19 mouse cellular contexts compared by ENCODE assay signal in genomic region chr7:126286311-126286710, GRCm38 (mm10). TPM values are rescaled to one million over a fixed set of nuclear protein-coding genes. Genes with fewer than 3 reads are reported as not detected.
DNase-seq lines count a peak whose midpoint lies in the region; ATAC-seq and TF ChIP-seq lines count a peak whose summit lies in the region.
"Had no signal": no experiment of that assay in that cellular context is flagged by ENCODE, and none has a peak within 500 bp of the region (broad histone marks: within the 10 kb centered on the region; RNA-seq: fewer than 3 reads in every experiment).

No protein-coding gene starts in this region.

- H3K27ac ChIP-seq in gastrocnemius, adult 2 months = peak overlapping the region; percentile 35
- no peak overlapping the region for H3K27ac ChIP-seq in midbrain, postnatal 0 days (ENCODE audit: low read depth, low read length)
- H3K27ac ChIP-seq in midbrain, embryonic 10.5 days (replicated peaks) = no peak overlapping the region
- H3K27ac ChIP-seq in forebrain, embryonic 12.5 days = no peak overlapping the region
- H3K27ac ChIP-seq: embryonic facial prominence, embryonic 10.5 days; forebrain, embryonic 13.5 days; hindbrain, embryonic 14.5 days; kidney, postnatal 0 days; midbrain, embryonic 15.5 days had no signal

- peaks cover 5% of the 10 kb centered on the region; the same call in 1 of the 2 replicates for H3K4me1 ChIP-seq in midbrain, postnatal 0 days (ENCODE audit: insufficient read depth, low read length)
- peaks cover 30% of the 10 kb centered on the region for H3K4me1 ChIP-seq in midbrain, embryonic 10.5 days
- H3K4me1 ChIP-seq in forebrain, embryonic 12.5 days = peaks cover 72% of the 10 kb centered on the region

- H3K4me2 ChIP-seq in midbrain, postnatal 0 days (ENCODE audit: low read depth, low read length, poor library complexity, severe bottlenecking) = no peak overlapping the region
- no peak overlapping the region for H3K4me2 ChIP-seq in forebrain, embryonic 12.5 days
- H3K4me2 ChIP-seq: forebrain, embryonic 13.5 days; hindbrain, embryonic 14.5 days; midbrain, embryonic 15.5 days had no signal

- no peak overlapping the region for H3K4me3 ChIP-seq in gastrocnemius, adult 2 months
- H3K4me3 ChIP-seq in midbrain, postnatal 0 days (ENCODE audit: low read depth, low read length) = no peak overlapping the region
- H3K4me3 ChIP-seq in midbrain, embryonic 10.5 days = no peak overlapping the region
- no peak overlapping the region for H3K4me3 ChIP-seq in forebrain, embryonic 12.5 days (replicated peaks)
- H3K4me3 ChIP-seq: embryonic facial prominence, embryonic 10.5 days; forebrain, embryonic 13.5 days; midbrain, embryonic 15.5 days had no signal

- DNase-seq in gastrocnemius, adult 2 months = no peak
- DNase-seq in gastrocnemius, postnatal 4 days (ENCODE audit: low spot score in 2 of 2) = no peak
- DNase-seq in midbrain, postnatal 0 days (ENCODE audit: low spot score) = no peak
- no peak for DNase-seq in midbrain, embryonic 10.5 days (ENCODE audit: low spot score)
- peak; percentile 61 for DNase-seq in induced T-regulatory cell, adult 2 months (ENCODE audit: low read depth)
- peak; percentile 46 for DNase-seq in thymus, postnatal 14 days
- no peak for DNase-seq in layer of hippocampus, adult 9-11 months
- DNase-seq: kidney, adult 11 months; left cerebral cortex, postnatal 4 days; liver; lung, postnatal 10 days; right cerebral cortex, postnatal 25 days had no signal

- 83% methylated on average over 2 of the region's 2 CpGs for WGBS in midbrain, postnatal 0 days
- 88% methylated on average over 2 of the region's 2 CpGs for WGBS in midbrain, embryonic 10.5 days
- 98% methylated on average over 2 of the region's 2 CpGs for WGBS in forebrain, embryonic 12.5 days

- no peaks in the 10 kb centered on the region for H3K9me3 ChIP-seq in midbrain, postnatal 0 days (ENCODE audit: low read length)
- no peaks in the 10 kb centered on the region for H3K9me3 ChIP-seq in midbrain, embryonic 10.5 days (replicated peaks)
- no peaks in the 10 kb centered on the region for H3K9me3 ChIP-seq in forebrain, embryonic 12.5 days
- H3K9me3 ChIP-seq: embryonic facial prominence, embryonic 10.5 days; forebrain, embryonic 13.5 days; G1E; midbrain, embryonic 15.5 days had no signal

- intact Hi-C loops in gastrocnemius, adult 2 months (cut with DNase I) = no loop called here

- no peak for TF ChIP-seq CTCF in gastrocnemius, adult 2 months (IDR thresholded peaks at IDR 0.05)
- 0 out of 2 replicates have a peak, but pooled peaks have one; percentile 9 for TF ChIP-seq CTCF in midbrain, postnatal 0 days (IDR thresholded peaks at IDR 0.05)

- no peak for ATAC-seq in midbrain, postnatal 0 days (ENCODE audit: low FRiP score)
- ATAC-seq in forebrain, embryonic 12.5 days (ENCODE audit: low FRiP score) = no peak
- ATAC-seq: forebrain, embryonic 13.5 days; midbrain, embryonic 15.5 days had no signal

- H3K9ac ChIP-seq in midbrain, postnatal 0 days (replicated peaks; ENCODE audit: low read length, poor library complexity, severe bottlenecking) = no peak overlapping the region
- H3K9ac ChIP-seq in forebrain, embryonic 12.5 days = no peak overlapping the region
- H3K9ac ChIP-seq: forebrain, embryonic 13.5 days; hindbrain, embryonic 14.5 days; midbrain, embryonic 15.5 days had no signal

- no peaks in the 10 kb centered on the region for H3K27me3 ChIP-seq in midbrain, postnatal 0 days (ENCODE audit: insufficient read depth, low read length)
- H3K27me3 ChIP-seq in midbrain, embryonic 10.5 days (ENCODE audit: low read depth, poor library complexity, severe bottlenecking) = no peaks in the 10 kb centered on the region
- no peaks in the 10 kb centered on the region for H3K27me3 ChIP-seq in forebrain, embryonic 12.5 days
- H3K27me3 ChIP-seq: forebrain, embryonic 13.5 days; midbrain, embryonic 15.5 days had no signal

- H3K36me3 ChIP-seq in midbrain, postnatal 0 days (ENCODE audit: insufficient read depth, low read length) = peaks cover 42% of the 10 kb centered on the region
- peaks cover 96% of the 10 kb centered on the region for H3K36me3 ChIP-seq in midbrain, embryonic 10.5 days
- peaks cover 88% of the 10 kb centered on the region for H3K36me3 ChIP-seq in forebrain, embryonic 12.5 days (replicated peaks)
- H3K36me3 ChIP-seq: G1E had no signal

RNA-seq across cellular contexts. Expression of gene Sbk1, which starts 13.9 kb away (rescaled TPM):
- total RNA-seq in gastrocnemius, adult 2 months (2021) = 10 to 100 TPM; 13.6 to 21.9 TPM
- 10 to 100 TPM; 38.4 to 43.0 TPM for total RNA-seq in gastrocnemius, postnatal 4 days (2021)
- 535 and 557 TPM in 2 replicates for total RNA-seq in midbrain, postnatal 0 days (2014; rRNA removed)
- polyA plus RNA-seq in midbrain, postnatal 0 days (2015; fragmentation: Nextera tagmentation; extraction: Ambion mirVana) = 183 and 184 TPM in 2 replicates
- 91.5 and 129 TPM in 2 replicates for polyA plus RNA-seq in midbrain, embryonic 10.5 days (2016; fragmentation: Nextera tagmentation; extraction: Ambion mirVana)
- 264 and 272 TPM in 2 replicates for polyA plus RNA-seq in forebrain, embryonic 12.5 days (2016; fragmentation: Nextera tagmentation; extraction: Ambion mirVana)

Comparison
In these comparisons a context has a peak if more than half of its experiments do, and no peak if none do; other contexts are left out.
1. DNase-seq: peak in induced T-regulatory cell, adult 2 months (single experiment) and thymus, postnatal 14 days (single experiment); none in gastrocnemius, adult 2 months (single experiment), gastrocnemius, postnatal 4 days (0 of 2), midbrain, postnatal 0 days (single experiment), midbrain, embryonic 10.5 days (single experiment) and layer of hippocampus, adult 9-11 months (single experiment).
2. RNA of gene Sbk1, which starts 13.9 kb away (total RNA-seq): 535 to 557 TPM in midbrain, postnatal 0 days; 38.4 to 43.0 TPM in gastrocnemius, postnatal 4 days and 13.6 to 21.9 TPM in gastrocnemius, adult 2 months; every median in the first group is over 10 times any median in the second.